Mouse (Mus musculus) small intestine, adult 2 months (tissue): Measurements from ENCODE around the gene Gm45140.

ENCODE experiments used
- CTCF ChIP-seq: fragments of 200-500 bp; IDR thresholded peaks from 2 replicates; pipeline ENCODE4 v1.5.1; 2012; ENCODE audit warnings: low read depth, mild to moderate bottlenecking, control low read depth, inconsistent platforms, low read length, moderate library complexity, mixed read lengths; ENCODE audit not compliant: insufficient replicate concordance, insufficient read length; ENCODE audit errors: extremely low read depth
- POLR2A ChIP-seq: fragments of 200-500 bp; IDR thresholded peaks from 2 replicates; pipeline ENCODE4 v1.6.1; 2012; ENCODE audit warnings: low read depth, mild to moderate bottlenecking, control low read depth, inconsistent platforms, low read length, moderate library complexity

GRCm38 (mm10) chr6:87778294-87779173 lies 57.1 kb downstream of the Gm45140 start:
- no peak for TF ChIP-seq CTCF
- no peak for TF ChIP-seq POLR2A
